Mouse (Mus musculus) bone marrow, adult 2 months (tissue): Measurements from ENCODE around the gene Klf3. TPM values are rescaled to one million over a fixed set of nuclear protein-coding genes. Genes with fewer than 3 reads are reported as not detected.

Experiments used
- H3K27ac ChIP-seq: fragments of 200-500 bp; 2 replicates; pipeline ENCODE4 v1.5.1; 2012; ENCODE audit warnings: low read depth, mild to moderate bottlenecking, control low read depth, inconsistent platforms, low read length; ENCODE audit not compliant: control insufficient read depth, poor library complexity, insufficient read depth
- H3K4me1 ChIP-seq: fragments of 200-500 bp; 2 replicates; pipeline ENCODE4 v1.6.1; 2011; ENCODE audit warnings: low read length; ENCODE audit not compliant: control insufficient read depth, insufficient read depth
- H3K4me3 ChIP-seq: fragments of 200-500 bp; replicated peaks from 2 replicates; pipeline ENCODE3; 2011; ENCODE audit warnings: mild to moderate bottlenecking, low read depth, low read length, control low read depth; ENCODE audit not compliant: control insufficient read depth
- CTCF ChIP-seq: fragments of 200-500 bp; IDR thresholded peaks from 2 replicates; pipeline ENCODE4 v1.5.1; 2011; ENCODE audit warnings: low read length, control low read depth; ENCODE audit not compliant: control insufficient read depth, insufficient read depth
- POLR2A ChIP-seq: fragments of 200-500 bp; IDR thresholded peaks from 2 replicates; pipeline ENCODE4 v1.6.1; 2011; ENCODE audit warnings: low read depth, mild to moderate bottlenecking, control low read depth, low read length, borderline replicate concordance; ENCODE audit not compliant: control insufficient read depth
- WGBS: fragments of 180-500 bp; shearing (Covaris S2); methylation state at CpG from one replicate; pipeline ENCODE4 v1.1.7; 2018; 5-methylcytosine and 5-hydroxymethylcytosine counted together
- polyA plus RNA-seq: library from polyadenylated mRNA; stranded (reverse); fragments of >200 nt; gene quantifications from 2 replicates; pipeline ENCODE4 v1.2.4, GENCODE M21; 2011; ENCODE audit warnings: low replicate concordance; ENCODE audit not compliant: missing spikeins, insufficient read depth, insufficient read length

The Klf3 gene
- polyA plus RNA-seq, 1 experiment = 72.8 TPM

- WGBS = 67% methylated on average over 4 of the region's 4 CpGs
- TF ChIP-seq CTCF = no peak
- Histone ChIP-seq H3K27ac (no peak overlapping the region), H3K4me3 (no peak overlapping the region), H3K4me1 (no peaks in the 10 kb centered on the region)
These were observed 32.1 kb downstream of the Klf3 start for GRCm38 (mm10) chr5:64835295-64835694.

- WGBS = 80% methylated on average over 6 of the region's 6 CpGs
- TF ChIP-seq CTCF (no peak), POLR2A (no peak)
- Histone ChIP-seq H3K4me3 (no peak overlapping the region), H3K4me1 (no peaks in the 10 kb centered on the region), H3K27ac (no peak overlapping the region)
These were observed 35.9 kb downstream of the Klf3 start for GRCm38 (mm10) chr5:64839016-64839599.

GRCm38 (mm10) chr5:64840087-64840486 is 36.9 kb downstream of the Klf3 start:
- Histone ChIP-seq H3K27ac (no peak overlapping the region), H3K4me1 (no peaks in the 10 kb centered on the region), H3K4me3 (no peak overlapping the region)
- WGBS = 79% methylated on average over 1 of the region's 1 CpGs
- no peak for TF ChIP-seq POLR2A
- TF ChIP-seq CTCF = no peak

GRCm38 (mm10) chr5:64844622-64845021 is 41.4 kb downstream of the Klf3 start:
- WGBS = 53% methylated on average over 3 of the region's 3 CpGs
- Histone ChIP-seq H3K4me1 (peaks cover 2% of the 10 kb centered on the region; the same call in 1 of the 2 replicates), H3K27ac (no peak overlapping the region), H3K4me3 (no peak overlapping the region)
- TF ChIP-seq CTCF (no peak), POLR2A (no peak)

- 30% methylated on average over 2 of the region's 2 CpGs for WGBS
- TF ChIP-seq POLR2A = no peak
- no peak for TF ChIP-seq CTCF
- peaks cover 2% of the 10 kb centered on the region; the same call in 1 of the 2 replicates for H3K4me1 ChIP-seq
- no peak overlapping the region for H3K4me3 ChIP-seq
- no peak overlapping the region for H3K27ac ChIP-seq
These were observed 44.1 kb downstream of the Klf3 start for GRCm38 (mm10) chr5:64847305-64847704.

GRCm38 (mm10) chr5:64849892-64850291 is 46.7 kb downstream of the Klf3 start:
- H3K27ac ChIP-seq = no peak overlapping the region
- H3K4me3 ChIP-seq = no peak overlapping the region
- H3K4me1 ChIP-seq = peaks cover 2% of the 10 kb centered on the region; the same call in 1 of the 2 replicates
- 91% methylated on average over 7 of the region's 7 CpGs for WGBS
- no peak for TF ChIP-seq POLR2A
- TF ChIP-seq CTCF = no peak

GRCm38 (mm10) chr5:64852656-64853398 is 49.6 kb downstream of the Klf3 start:
- Histone ChIP-seq H3K27ac (no peak overlapping the region), H3K4me1 (no peaks in the 10 kb centered on the region; the same call in 1 of the 2 replicates), H3K4me3 (no peak overlapping the region)
- no peak for TF ChIP-seq POLR2A
- TF ChIP-seq CTCF = no peak
- WGBS = 23% methylated on average over 5 of the region's 5 CpGs

- Histone ChIP-seq H3K4me3 (no peak overlapping the region), H3K27ac (no peak overlapping the region), H3K4me1 (no peaks in the 10 kb centered on the region; the same call in 1 of the 2 replicates)
- TF ChIP-seq POLR2A = no peak
- 86% methylated on average over 5 of the region's 5 CpGs for WGBS
These were observed 50.2 kb downstream of the Klf3 start for GRCm38 (mm10) chr5:64853421-64853820.
